Comparison of ENCODE assay signal across 8 mouse cellular contexts in genomic region chr1:40139798-40140532, GRCm38 (mm10).
DNase-seq lines count a peak whose midpoint lies in the region; ATAC-seq lines count a peak whose summit lies in the region.

No protein-coding gene starts in this region.

- no peak overlapping the region for H3K9ac ChIP-seq in forebrain, embryonic 14.5 days (ENCODE audit: low read length)
- no peak overlapping the region for H3K9ac ChIP-seq in forebrain, embryonic 16.5 days (replicated peaks; ENCODE audit: low read depth, low read length)
- no peak overlapping the region for H3K9ac ChIP-seq in embryonic facial prominence, embryonic 14.5 days (ENCODE audit: low read depth, low read length)
- H3K9ac ChIP-seq in heart, embryonic 14.5 days (ENCODE audit: low read length), result no peak overlapping the region

- WGBS in forebrain, embryonic 14.5 days, result 73% methylated on average over 14 of the region's 14 CpGs
- WGBS in forebrain, embryonic 16.5 days, result 58% methylated on average over 14 of the region's 14 CpGs
- 38% methylated on average over 14 of the region's 14 CpGs for WGBS in embryonic facial prominence, embryonic 14.5 days
- WGBS in heart, embryonic 14.5 days, result 17% methylated on average over 14 of the region's 14 CpGs

- H3K4me3 ChIP-seq in forebrain, embryonic 14.5 days (ENCODE audit: low read depth, low read length), result no peak overlapping the region
- H3K4me3 ChIP-seq in forebrain, embryonic 16.5 days (replicated peaks; ENCODE audit: low read length), result no peak overlapping the region
- H3K4me3 ChIP-seq in embryonic facial prominence, embryonic 14.5 days (ENCODE audit: low read depth, low read length), result no peak overlapping the region
- H3K4me3 ChIP-seq in heart, embryonic 14.5 days (ENCODE audit: control insufficient read depth in 1 of 2, insufficient read depth in 1 of 2, low read depth in 1 of 2, low read length in 2 of 2), result no peak overlapping the region

- no peaks in the 10 kb centered on the region for H3K27me3 ChIP-seq in forebrain, embryonic 14.5 days (replicated peaks; ENCODE audit: control insufficient read depth, insufficient read depth, low read length)
- no peaks in the 10 kb centered on the region for H3K27me3 ChIP-seq in forebrain, embryonic 16.5 days (replicated peaks; ENCODE audit: control insufficient read depth, insufficient read depth, low read length)
- H3K27me3 ChIP-seq in embryonic facial prominence, embryonic 14.5 days (replicated peaks; ENCODE audit: control insufficient read depth, insufficient read depth, low read length), result no peaks in the 10 kb centered on the region
- no peaks in the 10 kb centered on the region for H3K27me3 ChIP-seq in heart, embryonic 14.5 days (ENCODE audit: control insufficient read depth, insufficient read depth, low read length)

- DNase-seq in forebrain, embryonic 14.5 days (ENCODE audit: low spot score), result peak; percentile 47
- peak; percentile 91 for DNase-seq in embryonic facial prominence, embryonic 14.5 days (ENCODE audit: low spot score)
- peak; percentile 66 for DNase-seq in layer of hippocampus, adult 9-11 months
- DNase-seq in lung, postnatal 25 days (ENCODE audit: low spot score), result peak; percentile 90
- peak; percentile 64 to 75 for DNase-seq in urinary bladder, postnatal 4 days (ENCODE audit: low spot score in 2 of 2)
- DNase-seq in spleen, adult 18-20 months, result no peak

- H3K4me1 ChIP-seq in forebrain, embryonic 14.5 days (ENCODE audit: control insufficient read depth, insufficient read depth, low read length), result no peaks in the 10 kb centered on the region
- no peaks in the 10 kb centered on the region for H3K4me1 ChIP-seq in forebrain, embryonic 16.5 days (replicated peaks; ENCODE audit: control insufficient read depth, insufficient read depth, low read length)
- peaks cover 3% of the 10 kb centered on the region for H3K4me1 ChIP-seq in embryonic facial prominence, embryonic 14.5 days (ENCODE audit: control insufficient read depth, insufficient read depth, low read length)
- peaks cover 12 to 17% of the 10 kb centered on the region in 2 experiments for H3K4me1 ChIP-seq in heart, embryonic 14.5 days (ENCODE audit: control insufficient read depth in 2 of 2, insufficient read depth in 2 of 2, low read length in 2 of 2)

- H3K36me3 ChIP-seq in forebrain, embryonic 14.5 days (ENCODE audit: control insufficient read depth, insufficient read depth, low read length), result no peaks in the 10 kb centered on the region
- H3K36me3 ChIP-seq in forebrain, embryonic 16.5 days (ENCODE audit: control insufficient read depth, insufficient read depth), result no peaks in the 10 kb centered on the region
- H3K36me3 ChIP-seq in embryonic facial prominence, embryonic 14.5 days (ENCODE audit: control insufficient read depth, insufficient read depth, low read length), result no peaks in the 10 kb centered on the region
- H3K36me3 ChIP-seq in heart, embryonic 14.5 days (ENCODE audit: control insufficient read depth, insufficient read depth, low read length), result no peaks in the 10 kb centered on the region

- no peak overlapping the region for H3K27ac ChIP-seq in forebrain, embryonic 14.5 days (ENCODE audit: low read depth, low read length)
- H3K27ac ChIP-seq in forebrain, embryonic 16.5 days (ENCODE audit: low read length), result no peak overlapping the region
- peak overlapping the region; percentile 40; the same call in 1 of the 2 replicates for H3K27ac ChIP-seq in embryonic facial prominence, embryonic 14.5 days (replicated peaks; ENCODE audit: low read depth, low read length)
- H3K27ac ChIP-seq in heart, embryonic 14.5 days (replicated peaks in 1 of 2; ENCODE audit: control insufficient read depth in 1 of 2, insufficient read depth in 1 of 2, low read depth in 2 of 2, low read length in 2 of 2), result peak overlapping the region; percentile 66 to 81

- H3K9me3 ChIP-seq in forebrain, embryonic 14.5 days (replicated peaks; ENCODE audit: control insufficient read depth, low read length), result no peaks in the 10 kb centered on the region
- H3K9me3 ChIP-seq in forebrain, embryonic 16.5 days (ENCODE audit: control insufficient read depth, low read length), result no peaks in the 10 kb centered on the region
- no peaks in the 10 kb centered on the region for H3K9me3 ChIP-seq in embryonic facial prominence, embryonic 14.5 days (ENCODE audit: control insufficient read depth, low read length)
- no peaks in the 10 kb centered on the region for H3K9me3 ChIP-seq in heart, embryonic 14.5 days (ENCODE audit: control insufficient read depth, low read length)

- H3K4me2 ChIP-seq in forebrain, embryonic 14.5 days (ENCODE audit: low read length), result no peak overlapping the region
- no peak overlapping the region for H3K4me2 ChIP-seq in forebrain, embryonic 16.5 days (ENCODE audit: low read length)
- peak overlapping the region; percentile 21; the same call in 1 of the 2 replicates for H3K4me2 ChIP-seq in embryonic facial prominence, embryonic 14.5 days (ENCODE audit: low read depth, low read length)
- peak overlapping the region; percentile 37 for H3K4me2 ChIP-seq in heart, embryonic 14.5 days (ENCODE audit: low read length)

- no peak for ATAC-seq in forebrain, embryonic 14.5 days
- ATAC-seq in forebrain, embryonic 16.5 days, result no peak
- peak; percentile 65; the same call in 1 of the 2 replicates for ATAC-seq in embryonic facial prominence, embryonic 14.5 days (ENCODE audit: low read depth)
- peak; percentile 83 for ATAC-seq in heart, embryonic 14.5 days (ENCODE audit: insufficient number of reproducible peaks, insufficient read depth, low FRiP score, low read depth)

Comparison
In these comparisons a context has a peak if more than half of its experiments do, and no peak if none do; other contexts are left out.
1. ATAC-seq: peak in embryonic facial prominence, embryonic 14.5 days (single experiment) and heart, embryonic 14.5 days (single experiment); none in forebrain, embryonic 14.5 days (single experiment) and forebrain, embryonic 16.5 days (single experiment).
2. DNase-seq: peak in forebrain, embryonic 14.5 days (single experiment), embryonic facial prominence, embryonic 14.5 days (single experiment), layer of hippocampus, adult 9-11 months (single experiment), lung, postnatal 25 days (single experiment) and urinary bladder, postnatal 4 days (2 of 2); none in spleen, adult 18-20 months (0 of 2).
3. H3K27ac ChIP-seq: peak in embryonic facial prominence, embryonic 14.5 days (single experiment) and heart, embryonic 14.5 days (2 of 2); none in forebrain, embryonic 14.5 days (single experiment) and forebrain, embryonic 16.5 days (single experiment).
4. H3K4me2 ChIP-seq: peak in embryonic facial prominence, embryonic 14.5 days (single experiment) and heart, embryonic 14.5 days (single experiment); none in forebrain, embryonic 14.5 days (single experiment) and forebrain, embryonic 16.5 days (single experiment).